Mouse (Mus musculus) intestine, embryonic 14.5 days (tissue): ENCODE measurements around the gene Nppb. TPM values are rescaled to one million over a fixed set of nuclear protein-coding genes. Genes with fewer than 3 reads are reported as not detected.

Experiments
- ATAC-seq: fragments of 200-750 bp; cut with Nextera tagmentation; replicated peaks from 2 replicates; pipeline ENCODE4 v1.8.0; 2017; ENCODE audit warnings: low read depth, moderate number of reproducible peaks, moderate TSS enrichment, moderate library complexity; ENCODE audit not compliant: low FRiP score, low TSS enrichment
- DNase-seq: peaks from one replicate; pipeline ENCODE4 v3.0.0-alpha.2; 2018; ENCODE audit warnings: low spot score
- H3K27ac ChIP-seq: fragments of 300-500 bp; sonication (generic); 2 replicates; pipeline ENCODE4 v1.5.1; 2014; ENCODE audit warnings: low read depth, mild to moderate bottlenecking, control low read depth
- H3K27me3 ChIP-seq: fragments of 300-500 bp; sonication (generic); replicated peaks from 2 replicates; pipeline ENCODE4 v1.6.1; 2014; ENCODE audit warnings: low read length, control low read depth; ENCODE audit not compliant: control insufficient read depth, insufficient read depth
- H3K36me3 ChIP-seq: fragments of 300-500 bp; sonication (generic); 2 replicates; pipeline ENCODE4 v1.6.1; 2014; ENCODE audit warnings: low read length, control low read depth; ENCODE audit not compliant: control insufficient read depth, insufficient read depth
- H3K4me1 ChIP-seq: fragments of 300-500 bp; sonication (generic); replicated peaks from 2 replicates; pipeline ENCODE4 v1.6.1; 2014; ENCODE audit warnings: low read length, control low read depth, mixed read lengths; ENCODE audit not compliant: control insufficient read depth, insufficient read depth
- H3K4me2 ChIP-seq: fragments of 300-500 bp; sonication (generic); 2 replicates; pipeline ENCODE4 v1.6.1; 2014; ENCODE audit warnings: low read length
- H3K4me3 ChIP-seq: fragments of 300-500 bp; sonication (generic); 2 replicates; pipeline ENCODE4 v1.5.1; 2014; ENCODE audit warnings: low read depth, low read length, control low read depth, mixed read lengths
- H3K9ac ChIP-seq: fragments of 300-500 bp; sonication (generic); 2 replicates; pipeline ENCODE4 v1.6.1; 2014; ENCODE audit warnings: mild to moderate bottlenecking, low read length
- H3K9me3 ChIP-seq: fragments of 300-500 bp; sonication (generic); 2 replicates; pipeline ENCODE4 v1.6.1; 2016; ENCODE audit warnings: low read length, control low read depth; ENCODE audit not compliant: control insufficient read depth
- WGBS: fragments of 180-500 bp; shearing (Covaris S2); extraction: QIAGEN DNeasy Blood & Tissue Kit; methylation state at CpG from one replicate; pipeline ENCODE4 v1.1.7; 2014; 5-methylcytosine and 5-hydroxymethylcytosine counted together
- polyA plus RNA-seq: library from polyadenylated mRNA; unstranded; fragments of >200 nt; fragmentation: Nextera tagmentation; extraction: Ambion mirVana; gene quantifications from 2 replicates; pipeline ENCODE4 v1.2.1, GENCODE M21; 2014

The Nppb gene
- polyA plus RNA-seq, 1 experiment from 2014 or later: not detected

- H3K4me2 ChIP-seq: no peak overlapping the region
- H3K9me3 ChIP-seq: no peaks in the 10 kb centered on the region
- H3K9ac ChIP-seq: no peak overlapping the region
- 59% methylated on average over 7 of the region's 7 CpGs for WGBS
- H3K4me1 ChIP-seq: no peaks in the 10 kb centered on the region
- no peak for DNase-seq
- no peaks in the 10 kb centered on the region for H3K36me3 ChIP-seq
- no peaks in the 10 kb centered on the region for H3K27me3 ChIP-seq
- ATAC-seq: no peak
- no peak overlapping the region for H3K4me3 ChIP-seq
- no peak overlapping the region for H3K27ac ChIP-seq
Observed at GRCm38 (mm10) chr4:147965712-147966111, 19.9 kb upstream of the Nppb start.

DNA sequence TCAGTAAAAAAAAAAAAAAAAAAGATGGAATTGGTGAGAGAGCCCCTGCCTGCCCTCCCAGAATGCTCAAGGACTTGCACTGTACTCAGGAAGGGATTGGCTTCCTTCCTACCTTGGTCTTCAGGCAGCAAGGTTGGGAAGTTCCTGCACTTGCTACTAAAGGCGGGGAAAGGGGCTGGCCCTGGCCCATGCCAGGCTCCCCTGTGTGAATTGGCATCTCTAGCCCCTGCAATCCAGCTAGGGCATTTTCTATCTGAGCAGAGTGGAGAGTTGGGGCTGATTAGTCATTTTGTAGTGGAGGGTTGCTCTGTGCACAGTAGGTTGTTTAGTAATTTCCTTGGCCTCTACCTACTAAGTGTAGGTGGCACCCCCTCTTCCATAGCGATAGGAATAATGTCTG, 16.8 kb upstream of the Nppb start:
- ATAC-seq (no peak), DNase-seq (no peak)
- H3K4me2 ChIP-seq: no peak overlapping the region

DNA sequence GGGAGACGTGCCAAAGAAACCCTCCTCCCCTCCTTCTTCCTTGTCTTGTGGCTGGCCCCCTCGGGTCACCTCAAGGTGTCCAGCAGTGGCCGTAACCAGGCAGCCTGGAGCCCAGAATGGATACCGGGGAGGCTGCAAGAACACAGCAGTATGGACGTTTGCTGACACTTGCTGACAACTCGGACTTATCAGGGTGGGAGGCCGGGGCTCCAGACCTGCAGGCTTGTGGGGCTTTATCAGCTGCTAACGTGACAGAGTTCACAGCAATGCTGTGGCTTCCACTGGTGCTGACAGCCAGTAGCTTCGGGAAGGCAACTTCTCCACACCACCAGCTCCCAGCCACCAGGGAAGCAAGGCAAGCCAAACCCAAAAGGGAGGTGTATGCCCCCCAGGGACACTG, 16.3 kb upstream of the Nppb start:
- Histone ChIP-seq H3K9me3 (no peaks in the 10 kb centered on the region), H3K27ac (no peak overlapping the region), H3K4me2 (no peak overlapping the region), H3K9ac (no peak overlapping the region), H3K4me1 (no peaks in the 10 kb centered on the region), H3K27me3 (no peaks in the 10 kb centered on the region), H3K36me3 (no peaks in the 10 kb centered on the region), H3K4me3 (no peak overlapping the region)
- WGBS: 43% methylated on average over 9 of the region's 9 CpGs
- no peak for DNase-seq
- ATAC-seq: no peak

More for the DNA sequence above, 16.8 kb upstream of the Nppb start:
- WGBS: 81% methylated on average over 2 of the region's 2 CpGs
- H3K4me3 ChIP-seq: no peak overlapping the region
- no peaks in the 10 kb centered on the region for H3K36me3 ChIP-seq
- H3K9ac ChIP-seq: no peak overlapping the region
- H3K27ac ChIP-seq: no peak overlapping the region
- H3K9me3 ChIP-seq: no peaks in the 10 kb centered on the region
- no peaks in the 10 kb centered on the region for H3K27me3 ChIP-seq
- no peaks in the 10 kb centered on the region for H3K4me1 ChIP-seq

DNA sequence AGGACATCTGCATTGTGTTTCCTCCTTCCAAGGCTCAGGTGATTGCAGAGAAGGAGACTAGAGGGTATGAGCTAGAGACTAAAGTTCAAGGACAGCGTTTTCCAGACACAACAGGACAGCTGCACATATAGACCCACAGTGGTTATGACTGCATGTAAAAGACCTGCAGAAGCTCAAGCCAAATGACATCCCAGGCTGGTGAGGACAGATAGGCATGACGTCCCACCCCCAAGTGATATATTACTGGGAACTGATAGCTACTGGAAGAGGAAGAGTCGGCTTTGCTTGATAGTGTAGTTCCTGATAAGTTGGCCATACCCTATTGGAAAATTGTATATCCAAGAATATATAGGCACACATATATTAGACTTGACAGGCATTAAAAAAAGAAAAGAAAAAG, 9.4 kb upstream of the Nppb start:
- H3K4me3 ChIP-seq: no peak overlapping the region
- no peak overlapping the region for H3K9ac ChIP-seq
- 0 out of 2 replicates have a peak, but pooled peaks cover 2% of the 10 kb centered on the region for H3K9me3 ChIP-seq
- H3K4me2 ChIP-seq: no peak overlapping the region
- H3K4me1 ChIP-seq: no peaks in the 10 kb centered on the region
- H3K27ac ChIP-seq: no peak overlapping the region
- H3K36me3 ChIP-seq: no peaks in the 10 kb centered on the region
- ATAC-seq (no peak), DNase-seq (no peak)
- WGBS: 75% methylated on average over 3 of the region's 3 CpGs
- H3K27me3 ChIP-seq: no peaks in the 10 kb centered on the region

DNA sequence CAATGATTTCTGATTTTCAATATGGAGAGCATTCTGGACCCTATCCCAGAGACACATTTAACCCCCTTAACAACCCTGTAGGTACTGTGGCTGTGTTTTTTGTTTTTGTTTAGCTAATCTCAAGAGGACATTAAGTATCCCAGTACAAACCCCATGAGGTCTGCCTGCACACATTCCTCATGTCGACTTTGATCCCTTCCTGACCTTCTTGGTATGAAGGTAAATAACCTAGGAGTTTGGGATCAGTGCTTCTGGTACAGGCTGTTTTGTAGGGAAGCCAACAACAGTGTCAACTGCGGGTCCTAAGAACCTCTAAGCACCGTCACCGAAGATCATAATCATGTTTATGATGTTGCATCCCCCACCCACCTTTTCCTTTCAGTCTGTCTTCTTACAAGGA, 7.9 kb upstream of the Nppb start:
- no peak for ATAC-seq
- Histone ChIP-seq H3K27me3 (no peaks in the 10 kb centered on the region), H3K27ac (no peak overlapping the region), H3K4me1 (no peaks in the 10 kb centered on the region), H3K9ac (no peak overlapping the region), H3K4me2 (no peak overlapping the region), H3K4me3 (no peak overlapping the region), H3K36me3 (no peaks in the 10 kb centered on the region), H3K9me3 (0 out of 2 replicates have a peak, but pooled peaks cover 2% of the 10 kb centered on the region)
- 81% methylated on average over 4 of the region's 4 CpGs for WGBS
- no peak for DNase-seq

DNA sequence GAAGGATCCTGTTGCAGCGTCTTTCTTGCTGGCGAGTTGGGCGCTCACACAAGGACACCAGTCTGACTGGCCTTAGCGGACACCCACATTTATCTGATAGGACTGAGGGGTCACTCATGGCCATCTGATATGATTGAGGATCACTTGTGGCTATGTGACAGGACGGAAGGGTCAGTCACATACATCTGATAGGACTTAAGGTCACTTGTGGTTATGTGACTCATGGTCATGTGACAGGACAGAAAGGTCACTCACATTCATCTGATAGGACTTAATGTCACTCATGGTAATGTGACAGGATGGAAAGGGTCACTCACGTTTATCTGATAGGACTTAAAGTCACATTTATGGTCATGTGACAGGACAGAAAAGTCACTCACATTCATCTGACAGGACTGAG, 7.2 kb upstream of the Nppb start:
- no peak overlapping the region for H3K4me2 ChIP-seq
- ATAC-seq: no peak
- H3K9me3 ChIP-seq: 0 out of 2 replicates have a peak, but pooled peaks cover 2% of the 10 kb centered on the region
- H3K27me3 ChIP-seq: no peaks in the 10 kb centered on the region
- 91% methylated on average over 6 of the region's 6 CpGs for WGBS
- H3K4me3 ChIP-seq: no peak overlapping the region
- DNase-seq: no peak
- no peaks in the 10 kb centered on the region for H3K4me1 ChIP-seq
- H3K27ac ChIP-seq: no peak overlapping the region
- H3K9ac ChIP-seq: no peak overlapping the region
- no peaks in the 10 kb centered on the region for H3K36me3 ChIP-seq

DNA sequence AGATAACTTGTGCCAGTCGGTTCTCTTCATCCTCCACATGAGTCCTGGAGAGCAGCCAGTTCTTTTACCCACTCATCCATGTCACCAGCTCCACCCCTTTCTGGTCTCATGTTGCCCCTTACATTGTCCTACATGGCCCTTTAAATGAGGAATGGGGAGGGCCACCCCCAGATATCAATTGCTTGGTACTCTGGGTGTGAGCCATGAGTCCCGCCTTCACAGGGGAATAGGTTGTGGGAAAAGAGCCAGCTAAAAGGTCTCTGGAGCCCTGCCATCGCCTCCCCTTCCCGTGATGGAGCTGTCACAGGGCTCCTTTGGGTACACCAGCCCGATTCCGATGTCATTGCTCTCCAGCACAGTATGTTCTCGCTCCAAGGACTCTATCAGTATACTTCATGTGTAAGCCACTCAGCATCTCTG, 6.1 kb upstream of the Nppb start:
- H3K4me1 ChIP-seq: no peaks in the 10 kb centered on the region
- no peak for ATAC-seq
- H3K27ac ChIP-seq: no peak overlapping the region
- no peak overlapping the region for H3K9ac ChIP-seq
- H3K27me3 ChIP-seq: no peaks in the 10 kb centered on the region
- no peak overlapping the region for H3K4me2 ChIP-seq
- H3K36me3 ChIP-seq: no peaks in the 10 kb centered on the region
- 81% methylated on average over 7 of the region's 7 CpGs for WGBS
- no peak for DNase-seq
- 0 out of 2 replicates have a peak, but pooled peaks cover 2% of the 10 kb centered on the region for H3K9me3 ChIP-seq
- H3K4me3 ChIP-seq: no peak overlapping the region

DNA sequence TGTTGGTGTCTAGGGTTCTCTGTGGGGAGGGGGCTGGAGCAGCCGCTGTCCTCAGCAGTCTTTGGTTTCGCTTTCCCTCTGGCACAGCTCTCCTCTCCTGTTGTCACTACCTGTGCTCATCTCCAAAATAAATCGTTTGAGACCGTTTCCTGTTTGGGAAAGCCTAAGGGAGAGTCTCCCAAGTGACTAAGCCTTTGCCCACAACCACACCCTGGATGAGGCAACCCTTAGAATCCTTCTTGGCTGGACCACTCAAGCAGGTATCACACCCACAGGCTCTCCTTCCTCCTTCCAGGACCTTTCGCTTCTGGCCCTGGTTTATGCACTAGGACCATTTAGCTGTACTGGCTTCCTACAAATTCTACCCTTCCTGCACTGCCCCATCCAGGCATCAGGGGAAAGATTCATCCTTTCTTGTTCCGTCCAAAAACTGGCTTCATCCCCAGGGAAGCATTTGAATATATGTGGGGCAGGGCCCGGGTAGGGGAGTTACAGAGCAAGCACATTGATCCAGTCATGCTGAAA, 8.0 kb downstream of the Nppb start:
- Histone ChIP-seq H3K36me3 (no peaks in the 10 kb centered on the region), H3K4me1 (no peaks in the 10 kb centered on the region), H3K4me3 (no peak overlapping the region), H3K4me2 (no peak overlapping the region), H3K27me3 (no peaks in the 10 kb centered on the region), H3K9me3 (no peaks in the 10 kb centered on the region), H3K27ac (no peak overlapping the region), H3K9ac (no peak overlapping the region)
- ATAC-seq (no peak), DNase-seq (no peak)
- WGBS: 63% methylated on average over 7 of the region's 7 CpGs

DNA sequence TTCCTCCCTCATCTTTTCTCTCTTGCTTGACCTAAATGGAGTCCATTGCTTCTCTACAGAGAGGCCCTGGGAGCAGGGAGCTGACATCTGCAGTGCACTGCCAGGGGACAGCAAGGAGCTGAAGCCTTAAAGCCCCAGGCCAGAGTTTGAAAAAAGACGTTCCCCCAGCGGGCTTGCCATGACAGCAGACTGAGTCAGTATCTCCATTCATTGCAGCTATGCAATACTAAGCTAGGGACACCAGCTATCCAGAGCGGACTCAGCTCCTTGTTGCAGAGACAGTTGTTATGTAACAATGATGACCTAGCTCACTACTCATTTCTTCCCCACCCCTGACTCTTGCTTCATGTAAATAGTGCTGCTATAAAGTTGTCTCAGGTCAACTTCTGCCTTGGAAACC, 9.7 kb downstream of the Nppb start:
- 85% methylated on average over 3 of the region's 3 CpGs for WGBS
- H3K36me3 ChIP-seq: no peaks in the 10 kb centered on the region
- H3K27me3 ChIP-seq: no peaks in the 10 kb centered on the region
- no peaks in the 10 kb centered on the region for H3K4me1 ChIP-seq
- no peak overlapping the region for H3K9ac ChIP-seq
- no peaks in the 10 kb centered on the region for H3K9me3 ChIP-seq
- DNase-seq (no peak), ATAC-seq (no peak)
- H3K4me2 ChIP-seq: no peak overlapping the region
- H3K27ac ChIP-seq: no peak overlapping the region
- H3K4me3 ChIP-seq: no peak overlapping the region
